Mouse (Mus musculus) heart, postnatal 0 days (tissue): ENCODE results near the gene Mns1. TPM values are rescaled to one million over a fixed set of nuclear protein-coding genes. Genes with fewer than 3 reads are reported as not detected.

Source experiments
- ATAC-seq: fragments of 200-750 bp; cut with Nextera tagmentation; 2 replicates; pipeline ENCODE4 v1.8.0; 2017; ENCODE audit warnings: low read depth, moderate number of reproducible peaks, moderate library complexity; ENCODE audit not compliant: insufficient read depth
- DNase-seq: peaks from one replicate; pipeline ENCODE4 v3.0.0-alpha.2; 2016; ENCODE audit warnings: low spot score
- H3K27ac ChIP-seq: fragments of 300-500 bp; sonication (generic); 2 replicates; pipeline ENCODE4 v1.5.1; 2014; ENCODE audit warnings: low read depth, mild to moderate bottlenecking
- H3K27me3 ChIP-seq: fragments of 300-500 bp; sonication (generic); 2 replicates; pipeline ENCODE4 v1.6.1; 2014; ENCODE audit warnings: low read length, mixed read lengths; ENCODE audit not compliant: control insufficient read depth, insufficient read depth
- H3K36me3 ChIP-seq: fragments of 300-500 bp; sonication (generic); replicated peaks from 2 replicates; pipeline ENCODE4 v1.6.1; 2014; ENCODE audit warnings: low read length, mixed read lengths; ENCODE audit not compliant: control insufficient read depth, insufficient read depth
- H3K4me1 ChIP-seq: fragments of 300-500 bp; sonication (generic); 2 replicates; pipeline ENCODE4 v1.6.1; 2014; ENCODE audit warnings: antibody characterized with exemption; ENCODE audit not compliant: control insufficient read depth, insufficient read depth
- H3K4me2 ChIP-seq: fragments of 300-500 bp; sonication (generic); 2 replicates; pipeline ENCODE4 v1.6.1; 2014; ENCODE audit warnings: low read depth, mild to moderate bottlenecking, low read length, moderate library complexity
- H3K4me3 ChIP-seq: fragments of 300-500 bp; sonication (generic); 2 replicates; pipeline ENCODE4 v1.5.1; 2014; ENCODE audit warnings: low read depth, low read length
- H3K9ac ChIP-seq: fragments of 300-500 bp; sonication (generic); replicated peaks from 2 replicates; pipeline ENCODE4 v1.6.1; 2014; ENCODE audit warnings: low read depth, low read length, mixed read lengths
- H3K9me3 ChIP-seq: fragments of 300-500 bp; sonication (generic); replicated peaks from 2 replicates; pipeline ENCODE4 v1.6.1; 2016; ENCODE audit warnings: low read length; ENCODE audit not compliant: control insufficient read depth
- CTCF ChIP-seq: IDR thresholded peaks from 2 replicates; pipeline ENCODE4 v1.5.1; 2016; ENCODE audit warnings: antibody characterized with exemption, control low read depth, low read depth
- EP300 ChIP-seq: IDR thresholded peaks from 2 replicates; pipeline ENCODE4 v1.6.1; 2016; ENCODE audit warnings: antibody characterized with exemption, low read depth
- WGBS: fragments of 180-500 bp; shearing (Covaris S2); extraction: QIAGEN DNeasy Blood & Tissue Kit; methylation state at CpG from one replicate; pipeline ENCODE4 v1.1.7; 2014; 5-methylcytosine and 5-hydroxymethylcytosine counted together
- polyA plus RNA-seq: library from polyadenylated mRNA; unstranded; fragments of >200 nt; fragmentation: Nextera tagmentation; extraction: Ambion mirVana; gene quantifications from 2 replicates; pipeline ENCODE4 v1.2.1, GENCODE M21; 2015
- total RNA-seq: library from RNA; depleted of rRNA; stranded (reverse); fragments of >200 nt; gene quantifications from 2 replicates; pipeline ENCODE4 v1.2.3, GENCODE M21; 2014; ENCODE audit warnings: low replicate concordance

Gene Mns1
- total and polyA plus RNA-seq, 2 experiments from 2014 or later: 1.1 to 5.1 TPM

- Histone ChIP-seq H3K27ac (no peak overlapping the region), H3K4me1 (no peaks in the 10 kb centered on the region), H3K4me2 (no peak overlapping the region), H3K9ac (no peak overlapping the region), H3K36me3 (peaks cover 25% of the 10 kb centered on the region; the same call in 1 of the 2 replicates), H3K9me3 (no peaks in the 10 kb centered on the region), H3K4me3 (no peak overlapping the region), H3K27me3 (no peaks in the 10 kb centered on the region)
- no peak for ATAC-seq
- DNase-seq: no peak
- TF ChIP-seq EP300 (no peak), CTCF (no peak)
- 50% methylated on average over 1 of the region's 1 CpGs for WGBS
These were observed 18.6 kb downstream of the Mns1 start for GRCm38 (mm10) chr9:72456374-72456773.

GRCm38 (mm10) chr9:72458233-72458632 lies 20.4 kb downstream of the Mns1 start:
- peak; percentile 78 for ATAC-seq
- no peaks in the 10 kb centered on the region for H3K27me3 ChIP-seq
- TF ChIP-seq EP300: no peak
- TF ChIP-seq CTCF: peak; percentile 79
- peaks cover 25% of the 10 kb centered on the region; the same call in 1 of the 2 replicates for H3K36me3 ChIP-seq
- no peaks in the 10 kb centered on the region for H3K4me1 ChIP-seq
- H3K4me3 ChIP-seq: no peak overlapping the region
- H3K9ac ChIP-seq: no peak overlapping the region
- 9% methylated on average over 5 of the region's 5 CpGs for WGBS
- no peak overlapping the region for H3K4me2 ChIP-seq
- DNase-seq: peak; percentile 39
- no peak overlapping the region for H3K27ac ChIP-seq
- H3K9me3 ChIP-seq: no peaks in the 10 kb centered on the region

- DNase-seq (no peak), ATAC-seq (no peak)
- TF ChIP-seq CTCF (no peak), EP300 (no peak)
- Histone ChIP-seq H3K27me3 (no peaks in the 10 kb centered on the region), H3K27ac (no peak overlapping the region), H3K9ac (no peak overlapping the region), H3K9me3 (no peaks in the 10 kb centered on the region), H3K4me2 (no peak overlapping the region), H3K4me3 (no peak overlapping the region), H3K4me1 (no peaks in the 10 kb centered on the region), H3K36me3 (peaks cover 25% of the 10 kb centered on the region; the same call in 1 of the 2 replicates)
- 78% methylated on average over 3 of the region's 3 CpGs for whole genome bisulfite sequencing
These were observed 21.9 kb downstream of the Mns1 start for GRCm38 (mm10) chr9:72459703-72460102.

- no peak overlapping the region for H3K27ac ChIP-seq
- no peaks in the 10 kb centered on the region for H3K4me1 ChIP-seq
- TF ChIP-seq EP300 (no peak), CTCF (no peak)
- WGBS: 76% methylated on average over 3 of the region's 3 CpGs
- H3K36me3 ChIP-seq: peaks cover 25% of the 10 kb centered on the region; the same call in 1 of the 2 replicates
- H3K9ac ChIP-seq: no peak overlapping the region
- ATAC-seq (no peak), DNase-seq (no peak)
- no peaks in the 10 kb centered on the region for H3K9me3 ChIP-seq
- no peak overlapping the region for H3K4me3 ChIP-seq
- H3K27me3 ChIP-seq: no peaks in the 10 kb centered on the region
- no peak overlapping the region for H3K4me2 ChIP-seq
These were observed 23.0 kb downstream of the Mns1 start for GRCm38 (mm10) chr9:72460767-72461166.

- Histone ChIP-seq H3K9ac (no peak overlapping the region), H3K36me3 (peaks cover 19% of the 10 kb centered on the region; the same call in 1 of the 2 replicates), H3K27me3 (no peaks in the 10 kb centered on the region), H3K27ac (no peak overlapping the region), H3K4me1 (no peaks in the 10 kb centered on the region), H3K4me3 (no peak overlapping the region), H3K9me3 (no peaks in the 10 kb centered on the region), H3K4me2 (no peak overlapping the region)
- no peak for ATAC-seq
- TF ChIP-seq EP300 (no peak), CTCF (no peak)
- WGBS: 98% methylated on average over 2 of the region's 2 CpGs
- DNase-seq: no peak
These were observed 24.6 kb downstream of the Mns1 start for GRCm38 (mm10) chr9:72462427-72462826.

GRCm38 (mm10) chr9:72464806-72465205 lies 27.0 kb downstream of the Mns1 start:
- Histone ChIP-seq H3K27me3 (no peaks in the 10 kb centered on the region), H3K4me2 (no peak overlapping the region), H3K9ac (no peak overlapping the region), H3K27ac (no peak overlapping the region), H3K9me3 (no peaks in the 10 kb centered on the region), H3K36me3 (peaks cover 11% of the 10 kb centered on the region; the same call in 1 of the 2 replicates), H3K4me3 (no peak overlapping the region), H3K4me1 (no peaks in the 10 kb centered on the region)
- TF ChIP-seq CTCF (no peak), EP300 (no peak)
- ATAC-seq (no peak), DNase-seq (no peak)
- 87% methylated on average over 1 of the region's 1 CpGs for WGBS
